Mouse (Mus musculus): ENCODE results near the gene Ifi211.
"Not testable (repeated sequence)": the region's sequence is repeated elsewhere in the genome, so short reads cannot be mapped to it uniquely, and the experiment has no call there.

DNA sequence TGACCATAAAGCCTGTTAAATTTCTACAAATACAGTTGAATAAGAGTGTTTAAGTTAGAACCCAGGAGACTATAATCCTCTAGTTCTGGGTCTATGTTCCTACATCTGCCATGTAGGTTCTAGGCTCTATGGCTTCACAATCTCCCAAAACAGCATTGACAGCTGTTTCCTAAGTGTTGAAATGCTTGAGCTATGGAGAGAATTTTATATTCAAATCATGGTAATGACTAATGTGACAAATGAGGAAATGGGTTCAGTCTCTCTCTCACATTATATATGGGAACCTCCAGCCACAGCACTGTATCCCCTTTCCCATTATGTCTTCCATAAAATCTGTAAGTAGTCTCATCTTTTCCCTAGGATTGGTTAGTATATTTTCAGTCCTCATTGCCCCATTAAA, 4.5 kb downstream of the Ifi211 start:
- TF ChIP-seq CTCF (IDR thresholded peaks at IDR 0.05; ENCODE audit: extremely low read depth, insufficient read depth, insufficient read length, insufficient replicate concordance); POLR2A (IDR thresholded peaks at IDR 0.05; ENCODE audit: low read depth, low read length): not testable (repeated sequence)

Measured in spleen, adult 2 months (tissue).